Mouse (Mus musculus) ES-E14 (cell line): ENCODE measurements at regions not wholly inside any gene's neighbourhood (a gene's known extent, or its start where the extent isn't known, plus 50 kb on each side); places are given as distances from the start of the nearest gene placed in this dataset.

Experiments used
- DNase-seq: peaks from one replicate; pipeline ENCODE4 v3.0.0-alpha.2; 2013; ENCODE audit warnings: low read depth, low spot score
- H3K27ac ChIP-seq: 2 replicates; pipeline ENCODE4 v1.5.1; 2012; ENCODE audit warnings: low read depth, mild to moderate bottlenecking, low read length, moderate library complexity, mixed read lengths; ENCODE audit not compliant: poor library complexity, insufficient read depth, severe bottlenecking
- H3K36me3 ChIP-seq: 2 replicates; pipeline ENCODE4 v1.6.1; 2012; ENCODE audit warnings: mild to moderate bottlenecking, low read length, moderate library complexity, mixed read lengths; ENCODE audit not compliant: control insufficient read depth, poor library complexity, insufficient read depth, severe bottlenecking
- H3K4me1 ChIP-seq, 2 experiments: fragments of 150-350 bp in 1 of 2; sonication (generic) in 1 of 2; 2 replicates each; pipeline ENCODE4 v1.6.1; 2012; ENCODE audit warnings: low read length in 2 of 2, mild to moderate bottlenecking in 1 of 2, mixed read lengths in 1 of 2; ENCODE audit not compliant: control insufficient read depth in 2 of 2, insufficient read depth in 2 of 2, poor library complexity in 1 of 2
- H3K4me3 ChIP-seq, 2 experiments: fragments of 150-350 bp in 1 of 2; sonication (generic) in 1 of 2; 2 replicates each; pipeline ENCODE4 v1.5.1; 2012; ENCODE audit warnings: low read length in 2 of 2, low read depth in 1 of 2, mild to moderate bottlenecking in 1 of 2, mixed read lengths in 1 of 2; ENCODE audit not compliant: insufficient read depth in 1 of 2, poor library complexity in 1 of 2, severe bottlenecking in 1 of 2
- H3K9ac ChIP-seq: 2 replicates; pipeline ENCODE4 v1.6.1; 2012; ENCODE audit warnings: low read depth, mild to moderate bottlenecking, low read length, mixed read lengths; ENCODE audit not compliant: poor library complexity, insufficient read depth, severe bottlenecking
- H3K9me3 ChIP-seq: fragments of 150-350 bp; sonication (generic); 2 replicates; pipeline ENCODE4 v1.6.1; 2012; ENCODE audit warnings: low read depth, mild to moderate bottlenecking, low read length; ENCODE audit not compliant: control insufficient read depth, insufficient read depth
- CHD2 ChIP-seq: IDR thresholded peaks from 2 replicates; pipeline ENCODE4 v1.6.1; 2014; ENCODE audit warnings: mild to moderate bottlenecking, low read depth, low read length, inconsistent platforms
- HCFC1 ChIP-seq: IDR thresholded peaks from 2 replicates; pipeline ENCODE4 v1.6.1; 2012; ENCODE audit warnings: low read length, inconsistent platforms, borderline replicate concordance; ENCODE audit not compliant: insufficient read depth
- MAFK ChIP-seq: IDR thresholded peaks from 2 replicates; pipeline ENCODE4 v1.6.1; 2014; ENCODE audit warnings: mild to moderate bottlenecking, low read depth, low read length, inconsistent platforms; ENCODE audit not compliant: insufficient read depth
- ZC3H11A ChIP-seq: IDR thresholded peaks from 2 replicates; pipeline ENCODE4 v1.6.1; 2012; ENCODE audit warnings: low read depth, mild to moderate bottlenecking, inconsistent platforms, low read length, borderline replicate concordance
- ZNF384 ChIP-seq: IDR thresholded peaks from 2 replicates; pipeline ENCODE4 v1.6.1; 2012; ENCODE audit warnings: low read depth, low read length, inconsistent platforms
- in situ Hi-C, 2 experiments: fragments of 600-800 bp; cut with MboI; formaldehyde crosslinking; loops; one replicate each; pipeline ENCODE4 v1.15.1; 2025; ENCODE audit warnings: low sequenced_read_pairs in 2 of 2, inconsistent platforms in 1 of 2; ENCODE audit not compliant: unreplicated experiment in 2 of 2

DNA sequence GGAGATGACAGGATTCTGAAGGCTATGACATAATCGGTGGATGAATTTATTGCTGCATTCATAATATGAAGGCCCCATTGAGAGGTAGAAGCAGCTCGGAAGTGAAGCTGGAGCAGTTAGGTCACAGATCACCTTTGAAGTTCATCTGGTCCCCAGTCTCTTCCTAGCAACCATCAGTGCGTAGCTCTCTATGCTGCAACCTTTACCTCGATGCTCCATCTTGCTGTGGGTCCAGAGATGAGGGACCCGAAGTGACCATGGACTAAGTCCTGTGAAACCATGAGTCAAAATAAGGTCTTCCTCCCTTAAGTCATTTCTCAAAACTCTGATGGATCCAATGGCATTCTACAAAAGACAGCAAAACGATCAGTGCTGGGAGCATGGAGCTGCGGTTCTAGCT, 196.2 kb downstream of the 3100002H09Rik start:
- no peak overlapping the region for H3K4me3 ChIP-seq
- TF ChIP-seq ZC3H11A: no peak
- no peak for TF ChIP-seq MAFK
- no peak for TF ChIP-seq ZNF384
- TF ChIP-seq HCFC1: no peak
- no peak for TF ChIP-seq CHD2
- H3K36me3 ChIP-seq: no peaks in the 10 kb centered on the region
- in situ Hi-C loops: no loop called here
- H3K9ac ChIP-seq: no peak overlapping the region
- no peaks in the 10 kb centered on the region for H3K9me3 ChIP-seq
- no peak overlapping the region for H3K27ac ChIP-seq
- H3K4me1 ChIP-seq: no peaks in the 10 kb centered on the region
- DNase-seq: no peak

DNA sequence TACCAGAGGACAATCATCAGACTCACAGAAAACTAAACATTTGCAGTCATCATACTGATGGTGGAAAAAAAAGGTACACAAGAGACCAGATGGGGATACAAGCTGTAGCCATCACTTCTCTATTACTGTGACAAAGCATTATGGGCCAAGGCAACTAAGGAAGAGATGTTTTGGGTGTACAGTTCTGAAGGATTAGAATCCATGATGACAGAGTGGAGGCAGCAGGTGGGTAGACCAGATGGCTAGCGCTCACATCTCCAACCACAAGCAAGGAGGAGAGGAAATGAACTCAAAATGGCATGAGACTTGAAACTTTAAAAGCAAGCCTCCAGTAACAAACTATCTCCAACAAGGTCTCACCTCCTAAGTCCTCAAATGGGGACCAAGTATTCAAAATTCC, 201.3 kb downstream of the 3100002H09Rik start:
- Histone ChIP-seq H3K36me3 (no peaks in the 10 kb centered on the region), H3K9ac (no peak overlapping the region), H3K27ac (no peak overlapping the region), H3K4me1 (no peaks in the 10 kb centered on the region), H3K4me3 (no peak overlapping the region), H3K9me3 (no peaks in the 10 kb centered on the region)
- in situ Hi-C loops: no loop called here
- TF ChIP-seq HCFC1 (no peak), MAFK (no peak), ZC3H11A (no peak), CHD2 (no peak), ZNF384 (no peak)
- no peak for DNase-seq

DNA sequence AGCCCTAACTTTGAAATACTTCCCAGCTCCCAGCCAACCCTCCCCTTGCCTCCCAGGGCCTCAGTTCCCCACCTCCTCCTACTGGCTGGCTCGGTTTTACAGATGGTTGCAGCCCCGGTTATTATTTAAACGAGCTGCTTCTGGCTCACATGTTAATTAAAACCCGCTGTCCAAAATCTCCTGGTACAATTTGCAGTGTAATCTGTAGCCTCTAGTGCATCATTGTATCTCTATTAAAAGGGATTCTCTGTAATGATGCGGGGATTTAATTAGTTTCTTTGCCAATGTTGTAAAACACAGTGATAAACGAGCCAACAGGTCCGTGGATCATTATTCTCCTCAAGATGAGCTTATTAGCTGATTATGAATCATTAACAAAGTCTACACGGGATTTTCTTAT, 208.5 kb downstream of the 3100002H09Rik start:
- in situ Hi-C loops: no loop called here
- TF ChIP-seq ZC3H11A (no peak), CHD2 (no peak), ZNF384 (no peak), HCFC1 (no peak), MAFK (no peak)

DNA sequence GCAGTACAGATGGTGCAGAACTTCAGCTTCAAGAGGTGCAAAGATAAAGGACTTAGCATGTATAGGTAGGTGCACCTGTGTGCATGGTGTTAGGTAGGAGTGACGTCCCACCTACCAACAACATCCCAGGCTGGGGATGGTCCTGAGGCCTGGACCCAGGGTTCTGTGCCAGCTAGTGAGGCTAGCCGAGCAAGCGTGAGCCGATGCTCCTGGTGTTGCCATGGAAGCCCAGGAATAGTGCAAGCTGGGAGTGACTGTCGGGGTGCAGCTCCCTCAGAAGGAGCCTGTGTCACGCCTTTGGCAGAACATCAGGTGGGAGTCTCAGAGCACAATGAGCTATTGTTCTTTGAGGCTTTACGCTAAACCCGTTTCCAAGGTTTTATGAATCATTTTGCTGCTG, 209.9 kb downstream of the 3100002H09Rik start:
- no peak overlapping the region for H3K9ac ChIP-seq
- H3K4me1 ChIP-seq: peaks cover 0 to 9% of the 10 kb centered on the region in 2 experiments; a peak in 1 of 4 replicates
- in situ Hi-C loops: no loop called here
- H3K9me3 ChIP-seq: no peaks in the 10 kb centered on the region
- no peak overlapping the region for H3K4me3 ChIP-seq
- no peaks in the 10 kb centered on the region for H3K36me3 ChIP-seq
- TF ChIP-seq ZC3H11A (no peak), HCFC1 (no peak)
- H3K27ac ChIP-seq: no peak overlapping the region
- no peak for DNase-seq

More for the DNA sequence above, 208.5 kb downstream of the 3100002H09Rik start:
- H3K4me1 ChIP-seq: peaks cover 0 to 5% of the 10 kb centered on the region in 2 experiments; a peak in 1 of 4 replicates
- no peaks in the 10 kb centered on the region for H3K36me3 ChIP-seq
- no peak for DNase-seq
- no peak overlapping the region for H3K9ac ChIP-seq
- no peak overlapping the region for H3K27ac ChIP-seq
- H3K4me3 ChIP-seq: no peak overlapping the region
- H3K9me3 ChIP-seq: no peaks in the 10 kb centered on the region

DNA sequence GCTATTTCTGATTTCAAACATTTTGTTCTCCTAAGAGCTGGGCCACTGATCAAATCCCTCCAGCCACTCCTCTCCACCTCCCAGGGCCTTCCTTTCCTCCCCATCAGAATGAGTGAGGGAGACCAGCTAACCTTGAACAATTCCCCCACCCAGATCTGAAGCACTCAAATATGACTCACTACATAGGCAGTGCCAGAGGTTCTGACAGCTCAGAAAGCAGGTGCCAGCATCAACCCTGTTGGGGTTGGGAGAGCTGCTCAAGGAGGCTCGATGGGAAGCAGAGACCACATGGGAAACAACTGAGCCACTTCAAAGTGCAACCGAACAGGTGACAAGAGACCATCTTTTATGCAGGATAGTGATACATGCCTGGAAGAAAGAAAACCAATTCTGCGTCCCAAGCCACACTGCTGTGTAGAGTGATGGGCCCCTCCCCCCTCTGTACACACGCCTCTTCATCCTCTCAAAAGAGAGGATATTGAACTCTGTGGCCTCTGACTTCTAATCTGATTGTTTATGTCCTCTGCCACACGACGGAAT, 210.4 kb downstream of the 3100002H09Rik start:
- no peak for DNase-seq
- H3K4me1 ChIP-seq: peaks cover 0 to 9% of the 10 kb centered on the region in 2 experiments; a peak in 1 of 4 replicates
- H3K4me3 ChIP-seq: no peak overlapping the region
- no peaks in the 10 kb centered on the region for H3K36me3 ChIP-seq
- H3K9me3 ChIP-seq: no peaks in the 10 kb centered on the region
- H3K9ac ChIP-seq: no peak overlapping the region
- in situ Hi-C loops: no loop called here
- no peak overlapping the region for H3K27ac ChIP-seq
- TF ChIP-seq ZC3H11A: no peak
- TF ChIP-seq HCFC1: no peak
- TF ChIP-seq MAFK: no peak
